Mouse (Mus musculus): ENCODE measurements around the gene Ano4.

- TF ChIP-seq CTCF (IDR thresholded peaks at IDR 0.05; ENCODE audit: low read depth) (no peak), EP300 (IDR thresholded peaks at IDR 0.05; ENCODE audit: low read depth) (no peak)
These were observed at the start of gene Ano4 for GRCm38 (mm10) chr10:89344491-89345195.
